Mouse (Mus musculus): ENCODE measurements around the gene Rapgef4.

- TF ChIP-seq POLR2A (IDR thresholded peaks at IDR 0.05; ENCODE audit: extremely low read depth, insufficient read depth, low read length) (no peak), CTCF (IDR thresholded peaks at IDR 0.05; ENCODE audit: low read depth, low read length) (no peak)
Measured at GRCm38 (mm10) chr2:72104604-72105003, 123.6 kb downstream of the Rapgef4 start.

Data from liver, adult 2 months (tissue).